Mouse (Mus musculus) spleen, postnatal 10 days (tissue): ENCODE results near the gene Arl15.

Experiments used
- DNase-seq, 2 experiments: peaks; one replicate each; pipeline ENCODE4 v3.0.0; 2021 to 2022; ENCODE audit warnings: low spot score in 2 of 2

Arl15 gene

DNA sequence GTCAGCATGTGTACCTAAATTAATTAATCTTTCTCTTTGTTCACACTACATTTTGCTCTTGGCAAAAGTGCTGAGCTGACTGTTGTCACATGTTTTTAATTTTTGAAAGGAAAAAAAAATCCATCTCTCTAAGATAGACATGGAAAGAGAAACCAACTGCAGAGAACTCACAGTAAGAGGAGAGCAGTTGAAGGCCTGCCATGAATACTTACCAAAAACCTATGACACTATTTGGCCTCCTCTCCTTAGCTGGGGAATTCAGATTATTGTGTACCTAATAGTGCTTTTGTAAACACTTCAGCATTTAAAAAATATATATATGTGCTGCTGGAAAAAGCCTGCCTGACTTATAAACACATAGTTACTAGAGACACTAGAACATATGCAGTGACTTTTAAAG, 302.1 kb downstream of the Arl15 start:
- DNase-seq = no peak

DNA sequence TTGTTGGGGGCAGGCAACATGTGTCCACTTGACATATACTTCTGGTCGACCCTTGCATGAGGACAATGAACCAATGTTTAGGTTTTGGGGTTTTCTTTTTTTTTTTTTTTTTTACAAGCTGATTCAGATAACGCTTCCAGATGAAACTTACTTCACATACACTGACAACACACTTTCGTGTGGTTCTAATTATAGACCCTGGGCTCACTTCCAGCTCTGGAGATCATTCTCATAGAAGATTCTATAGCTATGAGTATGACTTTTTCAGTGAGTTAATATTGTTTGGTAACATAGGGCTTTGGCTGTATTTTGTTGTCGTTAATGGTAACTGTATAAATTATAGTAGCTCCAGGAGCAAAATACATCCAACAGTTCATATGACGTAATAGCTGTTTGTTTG, 306.9 kb downstream of the Arl15 start:
- no peak for DNase-seq

DNA sequence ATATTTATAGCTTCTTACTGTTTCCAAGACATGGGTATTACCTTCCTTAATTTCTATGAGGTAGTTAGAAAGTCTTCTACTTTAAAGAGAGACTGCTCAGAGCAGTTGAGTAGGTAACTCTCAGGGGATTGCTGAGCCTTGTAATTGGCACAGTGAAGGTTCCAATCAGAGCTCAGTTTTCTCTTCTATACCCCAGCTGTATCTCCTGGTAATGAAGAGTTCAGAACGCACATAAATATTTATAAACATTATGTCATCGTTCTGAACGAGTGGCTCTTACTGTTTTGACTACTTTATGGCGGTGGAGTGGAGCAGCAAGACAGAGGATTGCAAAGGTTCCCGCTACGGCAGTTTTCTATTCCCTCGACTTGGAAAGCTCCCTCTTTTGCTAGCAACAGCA, 311.8 kb downstream of the Arl15 start:
- no peak for DNase-seq

DNA sequence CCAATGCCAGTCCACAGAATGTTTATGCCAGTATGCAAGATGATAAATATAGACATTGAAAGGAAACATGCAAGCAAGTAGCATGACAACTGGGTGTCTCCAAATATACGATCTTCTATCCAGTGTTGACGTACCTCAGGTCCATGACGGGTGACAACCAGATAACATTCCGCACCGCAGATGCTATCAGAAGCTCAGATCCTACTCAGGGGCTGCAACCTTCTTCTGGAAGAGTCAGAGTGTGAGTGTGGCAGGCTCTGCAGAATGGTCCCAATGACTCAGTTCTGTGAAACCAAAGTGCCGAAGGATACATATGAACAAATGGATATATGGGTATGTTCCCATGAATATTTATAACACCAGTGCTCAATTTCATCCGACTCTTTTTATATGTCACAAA, 313.2 kb downstream of the Arl15 start:
- DNase-seq = no peak

DNA sequence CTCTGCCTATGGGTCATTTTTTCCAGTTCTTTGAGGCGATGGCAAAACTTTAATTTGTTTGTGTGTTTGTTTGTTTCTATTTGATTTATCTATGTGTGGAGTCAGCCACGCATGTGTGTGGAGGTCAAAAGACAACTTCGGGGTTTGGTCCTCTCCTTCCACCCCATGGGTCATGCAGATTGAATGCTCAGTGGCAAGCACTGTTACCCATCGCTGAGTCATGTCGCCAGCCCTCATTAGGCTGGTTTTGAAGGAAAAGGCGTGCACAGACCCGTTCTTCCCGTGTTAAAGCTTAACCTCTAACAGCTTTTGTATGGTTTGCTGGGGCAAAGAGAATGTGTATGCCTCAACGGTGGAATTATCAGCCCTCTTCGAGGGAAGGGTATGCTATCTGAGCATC, 315.1 kb downstream of the Arl15 start:
- no peak for DNase-seq

DNA sequence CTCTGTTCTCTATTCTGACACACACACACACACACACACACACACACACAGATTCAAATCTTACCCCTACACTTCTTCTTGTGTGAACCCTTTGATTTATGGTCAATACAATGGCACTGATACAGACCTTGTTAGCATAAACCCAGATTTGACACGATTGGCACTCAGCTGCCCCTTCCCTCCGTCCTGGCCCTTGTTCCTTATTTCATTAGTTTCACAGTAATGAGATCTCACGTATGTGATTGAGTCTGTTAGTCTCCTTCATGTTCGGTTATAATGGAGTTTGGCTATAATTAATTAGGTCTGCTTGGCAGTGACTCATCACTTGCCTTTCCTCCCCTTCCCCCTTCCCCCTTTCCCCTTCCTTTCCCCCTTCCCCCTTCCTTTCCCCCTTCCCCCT, 315.5 kb downstream of the Arl15 start:
- no peak for DNase-seq

DNA sequence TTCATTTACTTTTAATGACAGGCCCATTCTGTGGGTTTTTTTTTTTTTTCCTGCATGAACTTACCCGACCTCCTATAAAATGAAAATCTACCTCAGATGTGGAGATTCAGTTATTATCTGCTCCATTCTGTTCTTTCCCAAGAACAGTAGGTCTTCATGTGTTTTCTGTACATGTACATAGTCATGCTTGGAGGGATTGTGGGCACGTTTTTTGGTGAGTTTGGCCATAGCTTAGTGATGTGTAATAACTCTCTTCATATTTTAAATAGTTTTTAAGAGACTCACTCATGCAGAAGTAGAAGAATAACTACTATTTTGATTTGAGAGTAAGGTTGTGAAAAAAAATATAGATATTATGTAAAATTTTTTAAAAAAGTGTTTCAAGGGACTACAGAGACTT, 319.2 kb downstream of the Arl15 start:
- no peak for DNase-seq

DNA sequence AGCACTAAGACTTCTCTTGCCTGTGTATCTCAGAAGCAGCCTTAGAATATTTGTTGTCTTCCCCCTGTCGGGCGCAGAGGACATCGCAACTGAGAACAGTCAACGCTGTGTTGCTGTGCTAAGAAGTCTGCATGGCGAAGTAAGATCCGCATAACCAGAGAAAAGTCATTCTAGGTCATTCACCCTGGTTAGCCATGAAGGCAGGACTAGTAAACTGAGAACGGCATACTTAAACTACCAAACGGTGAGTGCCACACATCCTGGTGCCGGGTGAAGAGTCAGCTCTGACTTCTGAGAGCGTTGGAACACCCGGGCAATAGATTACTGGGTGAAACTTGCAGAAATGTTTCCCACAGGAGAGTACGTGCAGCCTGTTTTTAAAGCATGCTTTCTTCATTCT, 320.3 kb downstream of the Arl15 start:
- no peak for DNase-seq

DNA sequence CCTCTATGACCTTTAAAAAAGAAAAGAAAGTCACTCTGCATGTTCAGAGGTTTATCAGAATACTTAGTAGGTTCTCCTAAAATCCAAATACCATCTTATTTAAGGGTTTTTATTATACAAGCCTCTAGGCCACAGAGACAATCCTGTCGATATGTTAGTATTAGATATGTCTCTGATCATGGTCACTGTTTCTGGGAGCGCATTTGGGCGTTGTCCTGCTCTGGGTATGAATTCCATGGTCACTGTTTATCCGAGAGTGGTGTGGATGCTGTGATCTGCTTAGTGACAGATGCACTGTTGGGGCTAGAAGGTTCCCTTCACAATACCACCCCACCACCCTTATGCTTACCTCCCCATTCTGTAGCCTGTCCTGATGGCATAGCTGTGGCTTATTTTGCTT, 320.8 kb downstream of the Arl15 start:
- DNase-seq = no peak

DNA sequence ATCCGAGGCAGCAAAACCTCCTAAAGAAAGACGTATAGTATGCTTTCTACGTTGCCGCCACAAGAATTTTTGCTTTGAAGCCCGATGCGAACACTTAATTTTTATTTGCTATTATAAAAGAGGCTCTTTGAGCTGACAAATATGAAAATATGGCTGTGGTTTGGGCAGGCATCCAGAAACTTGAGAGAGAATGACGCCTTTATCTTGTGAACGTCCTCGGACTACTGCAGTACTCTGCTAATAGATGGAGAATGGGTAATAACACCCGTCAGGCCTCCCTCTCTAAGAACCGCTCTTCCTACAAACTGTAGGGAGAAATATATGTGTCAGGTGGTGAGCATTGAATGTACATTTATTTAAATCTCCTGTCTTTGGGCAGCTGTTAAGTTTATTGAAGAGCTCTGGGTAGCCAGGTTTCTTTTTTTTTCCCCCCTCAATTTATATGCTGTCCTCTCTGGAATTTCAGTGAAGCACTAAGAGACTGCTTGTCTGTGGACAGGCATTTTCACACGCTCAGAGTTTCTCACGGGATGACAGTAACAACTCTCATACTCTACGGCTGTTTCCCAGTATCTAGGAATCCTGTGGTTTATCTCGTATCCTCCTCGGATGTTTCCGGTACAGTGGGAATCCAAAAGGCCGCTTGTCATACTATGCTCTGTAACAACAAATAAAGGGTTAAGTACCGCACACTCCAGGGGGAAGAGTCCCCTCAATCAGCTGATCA, 324.0 kb downstream of the Arl15 start:
- no peak for DNase-seq

DNA sequence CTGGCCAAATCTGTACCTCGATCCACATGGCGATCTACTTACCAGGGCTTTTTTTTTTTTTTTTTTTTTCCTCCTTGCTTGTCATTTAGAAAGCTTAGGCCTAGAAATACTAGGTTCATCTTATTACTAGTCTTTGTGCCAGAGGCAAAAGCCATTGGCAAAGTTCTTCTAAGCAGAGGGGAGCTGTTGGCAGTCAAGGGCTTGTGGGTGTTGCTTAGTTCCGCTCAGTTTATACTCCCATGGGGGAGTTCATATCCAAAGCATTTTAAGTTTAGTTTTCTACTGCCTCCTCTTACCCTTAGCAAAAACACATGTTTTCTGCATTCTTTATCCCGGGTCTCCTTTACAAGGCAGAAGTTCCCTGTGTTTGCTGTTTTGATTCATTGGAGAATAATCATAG, 325.5 kb downstream of the Arl15 start:
- no peak for DNase-seq

DNA sequence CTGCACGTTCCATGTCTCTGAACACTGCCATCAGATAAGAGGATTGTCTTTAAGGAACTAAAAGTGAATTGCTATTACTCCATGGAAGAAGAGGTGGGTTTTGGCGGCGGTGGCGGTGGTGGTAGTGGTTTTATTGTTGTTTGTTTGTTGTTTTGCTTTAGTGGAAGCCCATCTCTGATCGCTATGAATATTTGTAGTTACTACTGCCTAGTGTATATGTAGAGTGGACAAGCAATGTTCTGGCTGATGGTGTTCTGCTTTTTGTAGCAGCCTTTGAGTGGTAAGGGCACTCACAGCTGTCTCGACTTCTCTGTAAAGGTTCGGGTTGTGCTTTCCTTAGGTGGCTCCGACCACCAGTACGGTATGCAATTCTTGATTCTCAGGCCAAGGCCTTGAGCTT, 327.3 kb downstream of the Arl15 start:
- no peak for DNase-seq

DNA sequence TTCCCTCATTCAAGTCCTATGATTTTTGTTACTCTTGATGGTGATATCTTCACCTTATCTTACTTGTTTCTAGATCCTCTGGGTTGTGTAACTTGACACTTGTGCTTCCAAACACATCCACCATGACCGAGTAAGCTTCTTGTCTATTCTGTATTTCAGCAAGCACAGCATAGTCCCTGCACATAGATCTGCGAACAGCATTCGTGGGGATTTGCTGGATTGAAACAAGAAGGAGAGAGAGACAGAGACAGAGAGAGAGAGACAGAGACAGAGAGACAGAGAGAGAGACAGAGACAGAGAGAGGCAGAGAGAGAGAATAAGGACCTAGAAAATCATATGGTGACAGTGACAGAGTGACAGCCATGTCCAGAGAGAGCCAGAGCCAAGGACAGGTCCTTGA, 329.1 kb downstream of the Arl15 start:
- DNase-seq = no peak

DNA sequence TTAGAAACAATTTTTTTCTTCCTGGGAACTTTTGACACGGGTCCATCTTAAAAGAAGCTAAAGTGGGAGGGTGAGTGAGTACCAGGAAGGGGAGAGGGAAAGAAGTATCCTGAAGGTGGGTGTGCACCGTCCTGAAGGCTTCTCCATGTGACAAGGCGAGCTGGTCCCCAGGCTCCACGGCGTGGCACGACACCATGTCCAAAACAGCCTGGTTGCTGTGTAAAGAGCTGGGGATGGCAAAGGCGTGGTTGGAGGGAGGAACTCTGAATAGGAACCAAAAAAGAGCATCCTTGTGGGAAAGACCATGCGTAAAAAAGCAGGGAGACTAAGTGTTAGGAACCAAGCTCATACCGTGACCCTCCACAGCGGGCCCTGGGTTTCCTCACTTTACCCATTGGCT, 330.1 kb downstream of the Arl15 start:
- no peak for DNase-seq

DNA sequence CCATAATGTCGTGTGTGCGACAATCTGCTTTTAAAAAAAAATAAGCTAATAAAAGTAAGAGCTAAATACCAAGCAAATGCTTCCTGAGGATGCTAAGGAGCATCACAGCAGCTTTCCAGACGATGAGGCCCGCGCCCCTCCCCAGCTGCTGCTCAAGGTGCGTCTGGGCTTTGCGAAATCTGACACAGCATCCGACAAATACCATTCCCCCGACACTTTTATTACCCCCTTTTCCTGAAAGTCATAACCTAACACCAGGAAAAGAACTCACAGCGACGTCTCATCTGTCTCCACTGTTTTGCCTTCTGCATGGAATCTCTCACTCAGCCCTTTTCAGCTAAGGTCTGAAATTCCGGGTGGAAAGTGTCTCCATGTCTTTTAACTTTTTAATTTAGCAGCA, 330.7 kb downstream of the Arl15 start:
- DNase-seq = no peak

DNA sequence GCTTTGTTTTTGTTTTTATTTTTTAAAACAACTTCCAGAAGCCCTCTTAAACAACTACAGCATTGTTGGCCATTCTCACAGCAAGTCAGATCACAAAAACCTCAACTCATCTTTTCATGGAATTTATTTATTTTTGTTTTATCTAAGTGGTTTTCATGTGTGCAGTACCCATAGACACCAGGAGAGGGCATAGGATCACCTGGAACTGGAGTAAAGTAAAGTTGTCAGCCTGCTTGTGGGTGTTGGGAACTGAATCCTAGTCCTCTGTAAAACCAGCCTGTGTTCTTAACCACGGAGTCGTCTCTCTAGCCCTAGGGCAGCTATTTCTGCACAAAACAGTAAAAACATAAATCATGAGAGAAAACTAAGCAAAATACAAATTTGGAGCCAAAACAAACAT, 334.1 kb downstream of the Arl15 start:
- DNase-seq = no peak

DNA sequence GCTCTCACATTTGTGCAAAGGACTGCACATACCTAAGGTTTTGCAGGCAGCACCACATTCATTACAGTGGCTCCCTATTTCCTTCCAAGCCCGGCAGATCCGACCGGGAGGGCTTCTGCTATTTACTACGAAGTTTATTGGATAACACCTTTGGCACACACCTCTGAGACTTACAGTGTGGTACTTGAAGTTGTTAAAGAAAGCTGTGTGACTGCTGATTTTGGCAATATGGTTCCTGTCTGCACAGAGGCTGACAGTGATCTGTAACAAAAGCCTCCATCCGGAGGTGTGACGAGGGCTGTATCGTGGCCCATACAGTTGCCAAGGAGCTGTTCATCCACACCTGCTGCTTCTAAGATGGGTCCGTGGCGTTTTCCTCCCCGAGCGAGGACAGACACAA, 335.7 kb downstream of the Arl15 start:
- no peak for DNase-seq

DNA sequence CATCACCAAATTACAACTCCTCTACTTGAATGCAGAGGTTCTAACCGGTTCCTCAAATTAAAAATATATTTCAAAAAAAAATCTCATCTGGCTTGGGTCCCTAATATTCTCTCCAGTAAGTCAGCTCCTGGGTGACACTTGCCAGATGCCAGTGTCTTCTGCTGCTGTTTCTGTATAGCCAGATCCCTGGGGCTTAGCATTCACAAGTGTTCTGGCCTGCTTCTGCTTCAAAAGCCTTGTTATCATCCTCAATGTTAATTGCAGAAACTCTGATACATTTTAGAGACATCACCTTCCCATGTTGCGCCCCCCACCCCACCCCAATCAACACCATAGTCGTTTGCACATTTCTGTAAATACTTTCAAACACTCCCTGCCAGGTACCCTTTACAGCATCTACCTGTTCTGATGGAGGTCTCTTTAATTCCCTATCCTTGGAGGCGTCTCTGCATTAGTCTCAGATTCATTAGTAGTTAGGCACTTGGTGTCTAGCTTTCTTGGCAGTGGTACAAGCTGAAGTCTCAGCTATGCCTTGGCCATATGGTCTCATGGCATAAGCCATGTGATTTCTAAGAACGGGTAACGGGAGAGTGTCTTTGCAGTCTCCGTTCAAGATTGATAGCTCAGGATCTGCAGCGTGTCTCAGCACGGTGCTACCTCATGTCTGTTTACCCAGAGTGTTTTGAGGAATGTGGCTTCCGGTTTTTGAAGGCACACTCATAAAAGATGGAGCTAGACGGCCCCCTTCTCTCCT, 336.4 kb downstream of the Arl15 start:
- DNase-seq = no peak

DNA sequence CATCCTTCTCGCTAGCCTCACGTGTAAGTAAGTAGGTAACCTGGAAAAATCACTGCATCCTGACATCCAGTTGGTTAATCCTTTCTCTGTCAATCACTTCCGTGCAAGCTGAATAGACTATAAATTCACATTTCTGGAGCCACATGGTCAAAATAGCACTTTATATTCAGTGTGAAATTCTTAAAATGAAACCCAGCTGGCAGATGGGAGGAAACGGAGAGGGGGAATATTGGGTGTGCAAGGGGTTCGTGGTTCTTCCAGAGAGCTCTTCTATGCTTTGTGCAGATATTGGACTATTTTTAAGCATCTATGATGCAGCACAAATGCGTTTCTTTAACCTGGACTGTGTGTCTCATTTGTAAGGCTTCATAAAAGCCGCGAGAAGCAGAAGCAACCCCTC, 344.6 kb downstream of the Arl15 start:
- no peak for DNase-seq

DNA sequence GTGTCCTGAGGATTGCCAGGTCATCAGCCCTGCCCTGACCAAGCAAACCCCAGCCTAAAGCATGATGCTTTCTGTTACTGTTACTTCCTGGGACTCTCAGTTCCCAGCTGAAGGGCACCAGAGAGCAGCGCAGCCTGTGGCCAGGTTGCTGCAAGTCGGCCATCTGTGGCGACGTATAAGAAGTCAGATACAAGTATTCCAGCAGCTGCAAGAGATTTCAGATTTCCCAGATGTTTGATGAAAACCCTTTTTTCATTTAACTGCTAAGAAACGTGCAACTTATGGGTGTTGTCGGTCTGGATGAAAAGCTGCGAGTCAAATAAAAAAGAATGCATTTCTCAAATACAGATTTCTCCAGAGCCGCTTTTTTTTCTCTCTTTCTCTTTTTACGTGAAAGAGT, 345.3 kb downstream of the Arl15 start:
- no peak for DNase-seq

DNA sequence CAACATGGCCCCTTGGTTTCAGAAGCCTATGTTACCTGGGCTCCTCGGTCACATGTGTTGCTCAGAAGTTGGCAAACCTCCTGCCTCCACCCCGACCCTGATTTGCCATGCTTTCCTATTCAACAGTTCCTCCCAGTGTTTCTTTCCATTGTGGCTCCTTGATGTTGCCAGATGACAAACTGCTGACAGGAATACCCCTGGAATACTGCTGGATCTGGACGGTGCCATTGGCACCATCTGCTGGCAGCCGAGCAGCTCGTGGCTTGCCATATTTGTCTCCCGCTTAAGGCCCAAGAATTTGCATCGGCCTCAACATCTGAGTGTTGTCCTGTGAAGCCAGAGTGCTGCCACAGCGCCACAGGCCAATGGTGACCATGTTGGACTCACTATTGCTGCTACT, 348.5 kb downstream of the Arl15 start:
- no peak for DNase-seq

DNA sequence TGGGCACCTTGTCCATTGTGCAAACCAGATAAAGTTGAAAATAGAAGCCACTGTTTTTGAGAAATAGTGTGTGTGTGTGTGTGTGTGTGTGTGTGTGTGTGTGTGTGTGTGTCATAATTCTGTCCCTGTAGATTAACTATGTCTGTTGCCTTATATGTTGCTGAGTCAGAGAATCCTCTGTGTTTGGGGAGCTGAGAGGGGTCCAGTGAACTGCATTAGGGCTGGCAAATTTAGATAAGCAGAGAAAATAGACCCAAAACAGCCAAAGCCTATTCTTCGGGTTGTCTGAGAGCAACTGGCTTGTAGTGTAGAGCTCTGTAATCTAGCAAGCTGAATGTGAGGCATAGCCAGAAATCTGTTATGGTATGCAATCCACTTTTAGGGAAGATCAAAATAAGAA, 348.9 kb downstream of the Arl15 start:
- DNase-seq = no peak
